In the genomic region with DNA sequence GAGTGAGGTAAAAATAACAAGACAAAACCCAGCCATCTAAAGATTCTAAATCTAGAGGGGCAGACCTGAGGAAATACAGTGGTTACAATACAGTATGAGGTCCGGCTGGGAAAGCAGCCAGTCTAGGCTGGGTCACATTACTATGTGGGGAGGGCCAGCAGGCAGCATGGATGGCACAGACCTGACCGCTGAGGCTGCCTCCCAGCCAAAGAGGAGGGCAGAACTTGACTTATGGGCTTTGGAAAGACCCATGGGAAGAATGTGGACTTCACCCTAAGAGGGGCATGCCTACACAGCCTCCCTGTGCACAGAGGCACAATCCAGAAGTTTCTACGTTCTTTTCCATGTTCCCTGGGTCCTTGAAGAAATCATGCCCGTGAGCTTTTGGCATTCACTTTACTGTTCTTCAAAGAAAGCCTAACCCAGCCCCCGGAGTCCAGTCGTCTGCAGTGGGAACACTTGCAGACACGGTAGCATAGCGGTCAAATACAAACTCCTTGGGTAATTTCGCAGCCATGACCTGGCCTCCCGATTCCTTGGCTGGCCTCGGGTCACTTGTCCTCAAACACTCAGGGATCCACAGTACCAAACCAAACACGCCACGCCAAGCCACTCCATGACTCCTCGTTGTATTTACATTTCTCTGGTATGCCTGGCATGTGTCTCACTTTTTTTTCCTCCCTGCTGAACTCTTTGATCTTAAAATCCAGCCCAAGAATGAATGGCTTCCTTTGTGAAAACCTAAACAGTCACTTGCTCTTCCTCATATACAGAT, we compare ENCODE assay signal across 12 mouse cellular contexts.
A peak's percentile ranks its signal among the peaks of the same experiment; 100 is the strongest.
DNase-seq lines count a peak whose midpoint lies in the region; ATAC-seq and TF ChIP-seq lines count a peak whose summit lies in the region.
"Had no signal": no experiment of that assay in that cellular context is flagged by ENCODE, and none has a peak within 500 bp of the region (broad histone marks: within the 10 kb centered on the region; RNA-seq: fewer than 3 reads in every experiment).

No protein-coding gene starts in this region.

- TF ChIP-seq CTCF in gastrocnemius, adult 2 months (IDR thresholded peaks at IDR 0.05), result no peak
- TF ChIP-seq CTCF in kidney, postnatal 0 days (IDR thresholded peaks at IDR 0.05; ENCODE audit: low read depth), result no peak
- no peak for TF ChIP-seq CTCF in stomach, postnatal 0 days (IDR thresholded peaks at IDR 0.05; ENCODE audit: low read depth)

- no peaks in the 10 kb centered on the region for H3K36me3 ChIP-seq in kidney, postnatal 0 days (ENCODE audit: insufficient read depth, low read length)
- H3K36me3 ChIP-seq in limb, embryonic 14.5 days (ENCODE audit: control insufficient read depth, insufficient read depth, low read length), result no peaks in the 10 kb centered on the region
- no peaks in the 10 kb centered on the region for H3K36me3 ChIP-seq in stomach, postnatal 0 days (ENCODE audit: control insufficient read depth, insufficient read depth, low read length)
- H3K36me3 ChIP-seq: liver, embryonic 15.5 days had no signal

- H3K9ac ChIP-seq in kidney, postnatal 0 days (ENCODE audit: low read depth, low read length), result no peak overlapping the region
- no peak overlapping the region for H3K9ac ChIP-seq in limb, embryonic 14.5 days (ENCODE audit: low read depth, low read length, severe bottlenecking)
- no peak overlapping the region for H3K9ac ChIP-seq in stomach, postnatal 0 days (ENCODE audit: low read length)
- H3K9ac ChIP-seq: liver, embryonic 15.5 days had no signal

- no peak for TF ChIP-seq EP300 in stomach, postnatal 0 days (optimal IDR thresholded peaks at IDR 0.05)

- intact Hi-C loops in gastrocnemius, adult 2 months (cut with DNase I), result no loop called here
- intact Hi-C loops in gastrocnemius, postnatal 14 days (cut with DNase I; ENCODE audit: low total_unique reads), result no loop called here

- peak; percentile 24 for DNase-seq in gastrocnemius, adult 2 months
- DNase-seq in gastrocnemius, postnatal 14 days, result no peak
- peak; percentile 47 for DNase-seq in kidney, postnatal 0 days (ENCODE audit: low spot score)
- DNase-seq in kidney, adult 9 months, result no peak
- DNase-seq in limb, embryonic 14.5 days (ENCODE audit: low spot score), result no peak
- DNase-seq in stomach, postnatal 0 days (ENCODE audit: low spot score), result no peak
- DNase-seq: cerebellum, adult 11 months; layer of hippocampus, adult 9-11 months had no signal

- peak; percentile 36; the same call in 1 of the 2 replicates for ATAC-seq in kidney, postnatal 0 days (replicated peaks; ENCODE audit: low FRiP score, low read depth)
- no peak for ATAC-seq in limb, embryonic 14.5 days (ENCODE audit: low FRiP score, low read depth)
- ATAC-seq in stomach, postnatal 0 days (ENCODE audit: low FRiP score, low TSS enrichment), result no peak
- no peak for ATAC-seq in erythroid progenitor cell, adult 5-6 weeks (replicated peaks; ENCODE audit: low FRiP score, poor library complexity, severe bottlenecking)
- no peak for ATAC-seq in monocyte, adult 5-6 weeks (replicated peaks; ENCODE audit: insufficient number of reproducible peaks, low FRiP score, low TSS enrichment, poor library complexity, severe bottlenecking)
- ATAC-seq: forebrain, embryonic 14.5 days had no signal

- no peak overlapping the region for H3K4me3 ChIP-seq in gastrocnemius, adult 2 months
- no peak overlapping the region for H3K4me3 ChIP-seq in kidney, postnatal 0 days (replicated peaks; ENCODE audit: low read depth, low read length)
- no peak overlapping the region for H3K4me3 ChIP-seq in limb, embryonic 14.5 days (replicated peaks; ENCODE audit: low read length)
- no peak overlapping the region for H3K4me3 ChIP-seq in stomach, postnatal 0 days (ENCODE audit: low read depth, low read length)
- H3K4me3 ChIP-seq: liver, embryonic 15.5 days had no signal

- H3K9me3 ChIP-seq in kidney, postnatal 0 days (replicated peaks; ENCODE audit: low read length), result no peaks in the 10 kb centered on the region
- no peaks in the 10 kb centered on the region for H3K9me3 ChIP-seq in limb, embryonic 14.5 days (ENCODE audit: control insufficient read depth, low read length)
- H3K9me3 ChIP-seq in stomach, postnatal 0 days (ENCODE audit: control insufficient read depth, low read length), result no peaks in the 10 kb centered on the region
- H3K9me3 ChIP-seq: liver, embryonic 15.5 days had no signal

- TF ChIP-seq POLR2A in limb, embryonic 14.5 days (IDR thresholded peaks at IDR 0.05; ENCODE audit: borderline replicate concordance, extremely low read depth, insufficient read depth, insufficient read length), result no peak

- H3K4me2 ChIP-seq in kidney, postnatal 0 days (ENCODE audit: low read length), result peak overlapping the region; percentile 13; the same call in 1 of the 2 replicates
- no peak overlapping the region for H3K4me2 ChIP-seq in limb, embryonic 14.5 days (replicated peaks; ENCODE audit: low read depth, low read length, severe bottlenecking)
- H3K4me2 ChIP-seq in stomach, postnatal 0 days (replicated peaks; ENCODE audit: low read depth), result no peak overlapping the region
- H3K4me2 ChIP-seq: liver, embryonic 15.5 days had no signal

- H3K4me1 ChIP-seq in kidney, postnatal 0 days (replicated peaks; ENCODE audit: insufficient read depth, low read length), result peaks cover 6% of the 10 kb centered on the region; the same call in 1 of the 2 replicates
- H3K4me1 ChIP-seq in limb, embryonic 14.5 days (ENCODE audit: control insufficient read depth, insufficient read depth, low read length), result peaks cover 27% of the 10 kb centered on the region
- peaks cover 3% of the 10 kb centered on the region; the same call in 1 of the 2 replicates for H3K4me1 ChIP-seq in stomach, postnatal 0 days (replicated peaks; ENCODE audit: control insufficient read depth, insufficient read depth)
- H3K4me1 ChIP-seq: liver, embryonic 15.5 days had no signal

- H3K27me3 ChIP-seq in kidney, postnatal 0 days (ENCODE audit: insufficient read depth, low read length), result no peaks in the 10 kb centered on the region
- no peaks in the 10 kb centered on the region for H3K27me3 ChIP-seq in limb, embryonic 14.5 days (ENCODE audit: control insufficient read depth, insufficient read depth, low read length)
- H3K27me3 ChIP-seq in stomach, postnatal 0 days (ENCODE audit: control insufficient read depth, insufficient read depth, low read length), result no peaks in the 10 kb centered on the region
- H3K27me3 ChIP-seq: liver, embryonic 15.5 days had no signal

- WGBS in kidney, postnatal 0 days, result 16% methylated on average over 14 of the region's 14 CpGs
- WGBS in limb, embryonic 14.5 days, result 43% methylated on average over 14 of the region's 14 CpGs
- WGBS in stomach, postnatal 0 days, result 20% methylated on average over 14 of the region's 14 CpGs

- no peak overlapping the region for H3K27ac ChIP-seq in gastrocnemius, adult 2 months
- 0 out of 2 replicates have a peak overlapping the region, but pooled peaks have one; percentile 19 for H3K27ac ChIP-seq in kidney, postnatal 0 days
- H3K27ac ChIP-seq in limb, embryonic 14.5 days (replicated peaks; ENCODE audit: low read depth, low read length), result peak overlapping the region; percentile 67
- H3K27ac ChIP-seq in stomach, postnatal 0 days (replicated peaks), result peak overlapping the region; percentile 45
- H3K27ac ChIP-seq: liver, embryonic 15.5 days had no signal

Comparison
In these comparisons a context has a peak if more than half of its experiments do, and no peak if none do; other contexts are left out.
1. DNase-seq: peak in gastrocnemius, adult 2 months (single experiment) and kidney, postnatal 0 days (single experiment); none in gastrocnemius, postnatal 14 days (single experiment), kidney, adult 9 months (single experiment), limb, embryonic 14.5 days (single experiment) and stomach, postnatal 0 days (single experiment).